32 mouse cellular contexts compared by ENCODE assay signal in the genomic region with DNA sequence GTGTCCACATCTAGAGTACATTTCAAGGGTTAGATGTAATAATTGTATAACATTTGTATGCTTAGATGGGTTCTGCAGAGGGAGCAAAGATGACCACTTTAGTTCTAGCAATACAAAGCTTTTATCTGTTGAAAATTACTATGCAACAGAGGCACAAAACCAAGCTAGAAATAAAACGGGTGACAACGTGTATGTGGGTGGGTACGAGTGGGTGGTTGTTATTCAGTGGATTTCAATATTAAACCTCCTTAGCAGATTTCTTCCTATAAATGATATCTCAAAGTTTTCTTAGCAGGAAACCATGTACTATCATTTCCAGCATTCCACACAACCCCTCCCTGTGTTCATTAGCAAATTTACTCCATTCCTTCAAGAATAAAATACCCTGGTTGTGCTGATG.
DNase-seq lines count a peak whose midpoint lies in the region; ATAC-seq and TF ChIP-seq lines count a peak whose summit lies in the region.
"Had no signal": no experiment of that assay in that cellular context is flagged by ENCODE, and none has a peak within 500 bp of the region (broad histone marks: within the 10 kb centered on the region; RNA-seq: fewer than 3 reads in every experiment).

No protein-coding gene starts in this region.

- no peak overlapping the region for H3K9ac ChIP-seq in forebrain, embryonic 11.5 days (ENCODE audit: low read length)
- H3K9ac ChIP-seq: embryonic facial prominence, embryonic 12.5 days; heart, embryonic 15.5 days; kidney, embryonic 15.5 days; limb, embryonic 12.5 days; liver, embryonic 15.5 days; lung, embryonic 14.5 days; midbrain, embryonic 15.5 days; neural tube, embryonic 15.5 days had no signal

- no peaks in the 10 kb centered on the region for H3K27me3 ChIP-seq in forebrain, embryonic 11.5 days (ENCODE audit: control insufficient read depth, insufficient read depth, low read length)
- H3K27me3 ChIP-seq: embryonic facial prominence, embryonic 12.5 days; heart, embryonic 15.5 days; kidney, embryonic 15.5 days; limb, embryonic 12.5 days; liver, embryonic 15.5 days; midbrain, embryonic 15.5 days; neural tube, embryonic 15.5 days had no signal

- WGBS in forebrain, embryonic 11.5 days: 79% methylated on average over 3 of the region's 3 CpGs

- no peak overlapping the region for H3K4me2 ChIP-seq in forebrain, embryonic 11.5 days (ENCODE audit: low read depth, low read length, severe bottlenecking)
- H3K4me2 ChIP-seq: embryonic facial prominence, embryonic 12.5 days; heart, embryonic 15.5 days; kidney, embryonic 15.5 days; limb, embryonic 12.5 days; liver, embryonic 15.5 days; lung, embryonic 14.5 days; midbrain, embryonic 15.5 days; neural tube, embryonic 15.5 days had no signal

- TF ChIP-seq CTCF in left cerebral cortex, adult 2 months (IDR thresholded peaks at IDR 0.05): no peak

- H3K36me3 ChIP-seq in forebrain, embryonic 11.5 days (ENCODE audit: control insufficient read depth, insufficient read depth, low read length): no peaks in the 10 kb centered on the region
- H3K36me3 ChIP-seq: embryonic facial prominence, embryonic 12.5 days; forebrain, embryonic 10.5 days; G1E; heart, embryonic 10.5 days; heart, embryonic 15.5 days; kidney, embryonic 15.5 days; limb, embryonic 12.5 days; liver, embryonic 15.5 days; midbrain, embryonic 10.5 days; midbrain, embryonic 15.5 days; neural tube, embryonic 15.5 days had no signal

- intact Hi-C loops in left cerebral cortex, adult 2 months (cut with DNase I): no loop called here
- intact Hi-C loops in left cerebral cortex, postnatal 10 days (cut with DNase I): no loop called here

- H3K4me1 ChIP-seq in forebrain, embryonic 11.5 days (replicated peaks; ENCODE audit: control insufficient read depth, insufficient read depth, low read length): no peaks in the 10 kb centered on the region
- H3K4me1 ChIP-seq: embryonic facial prominence, embryonic 12.5 days; forebrain, embryonic 10.5 days; heart, embryonic 15.5 days; kidney, embryonic 15.5 days; limb, embryonic 12.5 days; liver, embryonic 15.5 days; midbrain, embryonic 10.5 days; midbrain, embryonic 15.5 days; neural tube, embryonic 15.5 days had no signal

- no peak overlapping the region for H3K27ac ChIP-seq in left cerebral cortex, adult 2 months
- no peak overlapping the region for H3K27ac ChIP-seq in forebrain, embryonic 11.5 days (ENCODE audit: low read depth, low read length)
- H3K27ac ChIP-seq: embryonic facial prominence, embryonic 12.5 days; forebrain, embryonic 10.5 days; heart, embryonic 10.5 days; heart, embryonic 15.5 days; kidney, embryonic 15.5 days; limb, embryonic 12.5 days; liver, embryonic 15.5 days; midbrain, embryonic 10.5 days; midbrain, embryonic 15.5 days; neural tube, embryonic 15.5 days had no signal

- no peak for ATAC-seq in forebrain, embryonic 11.5 days (replicated peaks; ENCODE audit: low FRiP score)
- no peak for ATAC-seq in erythroblast, adult 5-6 weeks (replicated peaks; ENCODE audit: low FRiP score, poor library complexity, severe bottlenecking)
- ATAC-seq: forebrain, embryonic 16.5 days; hindbrain, embryonic 16.5 days; midbrain, embryonic 15.5 days had no signal

- peak; percentile 14 to 61 for DNase-seq in frontal cortex, postnatal 36 days (ENCODE audit: low spot score in 2 of 2)
- no peak for DNase-seq in frontal cortex, postnatal 14 days (ENCODE audit: low spot score in 2 of 2)
- peak; percentile 12 to 28 for DNase-seq in left cerebral cortex, adult 2 months (ENCODE audit: extremely low spot score in 1 of 2, low spot score in 2 of 2)
- DNase-seq in left cerebral cortex, postnatal 10 days (ENCODE audit: extremely low spot score in 1 of 2, low spot score in 2 of 2): no peak
- peak; percentile 12 for DNase-seq in layer of hippocampus, adult 9-11 months
- DNase-seq in right cerebral cortex, postnatal 25 days: peak; percentile 8
- no peak for DNase-seq in forebrain, embryonic 11.5 days (ENCODE audit: low spot score)
- DNase-seq: adrenal gland, adult 8-10 months; cerebellum, adult 11 months; cerebellum, adult 9-11 months; embryo, embryonic 11 days; gastrocnemius, postnatal 25 days; heart, adult 11 months; kidney, adult 18-20 months; kidney, postnatal 25 days; lung, embryonic 14.5 days; lung, postnatal 14 days; thymus, postnatal 4 days had no signal

- no peak overlapping the region for H3K4me3 ChIP-seq in left cerebral cortex, adult 2 months
- no peak overlapping the region for H3K4me3 ChIP-seq in forebrain, embryonic 11.5 days (ENCODE audit: low read depth, low read length)
- H3K4me3 ChIP-seq: embryonic facial prominence, embryonic 12.5 days; forebrain, embryonic 10.5 days; heart, embryonic 10.5 days; heart, embryonic 15.5 days; kidney, embryonic 15.5 days; limb, embryonic 12.5 days; liver, embryonic 15.5 days; midbrain, embryonic 10.5 days; midbrain, embryonic 15.5 days; neural tube, embryonic 15.5 days had no signal

- no peaks in the 10 kb centered on the region for H3K9me3 ChIP-seq in forebrain, embryonic 11.5 days (ENCODE audit: control insufficient read depth, low read length)
- H3K9me3 ChIP-seq: embryonic facial prominence, embryonic 12.5 days; forebrain, embryonic 10.5 days; G1E; heart, embryonic 10.5 days; heart, embryonic 15.5 days; kidney, embryonic 15.5 days; limb, embryonic 12.5 days; liver, embryonic 15.5 days; midbrain, embryonic 10.5 days; midbrain, embryonic 15.5 days; neural tube, embryonic 15.5 days had no signal

Comparison
In these comparisons a context has a peak if more than half of its experiments do, and no peak if none do; other contexts are left out.
1. DNase-seq: peak in frontal cortex, postnatal 36 days (2 of 2), left cerebral cortex, adult 2 months (2 of 2), layer of hippocampus, adult 9-11 months (single experiment) and right cerebral cortex, postnatal 25 days (single experiment); none in frontal cortex, postnatal 14 days (0 of 2), left cerebral cortex, postnatal 10 days (0 of 2) and forebrain, embryonic 11.5 days (single experiment).